In genomic region chr2:92092817-92093216, GRCm38 (mm10) we compare ENCODE assay signal across 8 mouse cellular contexts. TPM values are rescaled to one million over a fixed set of nuclear protein-coding genes. Genes with fewer than 3 reads are reported as not detected.
DNase-seq lines count a peak whose midpoint lies in the region; ATAC-seq and TF ChIP-seq lines count a peak whose summit lies in the region.

Gene Phf21a (plus strand): TSS chr2:92093117.

- H3K4me1 ChIP-seq in intestine, embryonic 16.5 days (ENCODE audit: control insufficient read depth, insufficient read depth, low read length) = no peaks in the 10 kb centered on the region
- H3K4me1 ChIP-seq in midbrain, postnatal 0 days (ENCODE audit: insufficient read depth, low read length) = no peaks in the 10 kb centered on the region

- no peak for TF ChIP-seq CTCF in midbrain, postnatal 0 days (IDR thresholded peaks at IDR 0.05)

- no peaks in the 10 kb centered on the region for H3K9me3 ChIP-seq in intestine, embryonic 16.5 days (ENCODE audit: control insufficient read depth, low read length)
- no peaks in the 10 kb centered on the region for H3K9me3 ChIP-seq in midbrain, postnatal 0 days (ENCODE audit: low read length)

- no peaks in the 10 kb centered on the region for H3K27me3 ChIP-seq in intestine, embryonic 16.5 days (replicated peaks; ENCODE audit: control insufficient read depth, insufficient read depth, low read length)
- no peaks in the 10 kb centered on the region for H3K27me3 ChIP-seq in midbrain, postnatal 0 days (ENCODE audit: insufficient read depth, low read length)

- H3K4me2 ChIP-seq in intestine, embryonic 16.5 days (ENCODE audit: low read depth, low read length) = no peak within 1 kb of the TSS
- H3K4me2 ChIP-seq in midbrain, postnatal 0 days (ENCODE audit: low read depth, low read length, poor library complexity, severe bottlenecking) = no peak within 1 kb of the TSS

- ATAC-seq in intestine, embryonic 16.5 days = no peak
- ATAC-seq in midbrain, postnatal 0 days (ENCODE audit: low FRiP score) = no peak
- no peak for ATAC-seq in cerebellum, adult (ENCODE audit: insufficient number of reproducible peaks, low FRiP score, low TSS enrichment)

- H3K36me3 ChIP-seq in intestine, embryonic 16.5 days (ENCODE audit: control insufficient read depth, insufficient read depth, low read length) = no peaks in the 10 kb centered on the region
- no peaks in the 10 kb centered on the region for H3K36me3 ChIP-seq in midbrain, postnatal 0 days (ENCODE audit: insufficient read depth, low read length)

- H3K4me3 ChIP-seq in intestine, embryonic 16.5 days (ENCODE audit: low read length) = no peak within 1 kb of the TSS
- H3K4me3 ChIP-seq in midbrain, postnatal 0 days (ENCODE audit: low read depth, low read length) = no peak within 1 kb of the TSS

- H3K27ac ChIP-seq in intestine, embryonic 16.5 days (ENCODE audit: low read length) = no peak within 1 kb of the TSS
- H3K27ac ChIP-seq in midbrain, postnatal 0 days (ENCODE audit: low read depth, low read length) = no peak within 1 kb of the TSS

- no peak within 1 kb of the TSS for H3K9ac ChIP-seq in intestine, embryonic 16.5 days (ENCODE audit: low read depth, low read length)
- H3K9ac ChIP-seq in midbrain, postnatal 0 days (replicated peaks; ENCODE audit: low read length, poor library complexity, severe bottlenecking) = no peak within 1 kb of the TSS

- no peak for DNase-seq in layer of hippocampus, adult 18-20 months (ENCODE audit: low spot score in 2 of 2)
- DNase-seq in layer of hippocampus, adult 9-11 months = no peak
- no peak for DNase-seq in adrenal gland, postnatal 25 days
- DNase-seq in gastrocnemius, postnatal 25 days = no peak
- no peak for DNase-seq in midbrain, postnatal 0 days (ENCODE audit: low spot score)
- DNase-seq in spleen, postnatal 10 days (ENCODE audit: low spot score in 2 of 2) = no peak

- WGBS in intestine, embryonic 16.5 days = 80% methylated on average over 2 of the region's 2 CpGs
- 88% methylated on average over 2 of the region's 2 CpGs for WGBS in midbrain, postnatal 0 days

RNA-seq across cellular contexts. Expression of gene Phf21a, which starts in this region (rescaled TPM):
- 100 to 1,000 TPM; 145 to 150 TPM for total RNA-seq in layer of hippocampus, adult 18-20 months (2021)
- 91.3 and 95.3 TPM in 2 replicates for total RNA-seq in adrenal gland, postnatal 25 days (2021)
- total RNA-seq in gastrocnemius, postnatal 25 days (2021) = 10 to 100 TPM; 20.2 to 21.1 TPM
- 14.9 and 17.9 TPM in 2 replicates for polyA plus RNA-seq in intestine, embryonic 16.5 days (2015; fragmentation: Nextera tagmentation; extraction: Ambion mirVana)
- 41.3 and 117 TPM in 2 replicates for total RNA-seq in midbrain, postnatal 0 days (2014; rRNA removed)
- polyA plus RNA-seq in midbrain, postnatal 0 days (2015; fragmentation: Nextera tagmentation; extraction: Ambion mirVana) = 24.1 and 31.7 TPM in 2 replicates
